Mouse (Mus musculus): ENCODE results near the gene Chrdl2. TPM values are rescaled to one million over a fixed set of nuclear protein-coding genes. Genes with fewer than 3 reads are reported as not detected.

Chrdl2 gene
- polyA plus RNA-seq, 1 experiment from 2014 or later, result 0.11 TPM

GRCm38 (mm10) chr7:99989844-99990760, 15.9 kb upstream of the Chrdl2 start:
- 0 out of 2 replicates have a peak overlapping the region, but pooled peaks have one; percentile 6 for H3K4me2 ChIP-seq
- no peak overlapping the region for H3K4me3 ChIP-seq
- 63% methylated on average over 15 of the region's 15 CpGs for WGBS
- no peak for ATAC-seq (ENCODE audit: insufficient number of reproducible peaks, low FRiP score)
- H3K9me3 ChIP-seq (replicated peaks), result no peaks in the 10 kb centered on the region
- no peak overlapping the region for H3K9ac ChIP-seq
- 0 out of 2 replicates have a peak, but pooled peaks cover 2% of the 10 kb centered on the region for H3K4me1 ChIP-seq (replicated peaks)
- no peaks in the 10 kb centered on the region for H3K36me3 ChIP-seq
- H3K27ac ChIP-seq (ENCODE audit: poor library complexity, severe bottlenecking), result no peak overlapping the region
- 0 out of 2 replicates have a peak, but pooled peaks cover 3% of the 10 kb centered on the region for H3K27me3 ChIP-seq (replicated peaks)

GRCm38 (mm10) chr7:99990990-99991707, 14.8 kb upstream of the Chrdl2 start:
- whole genome bisulfite sequencing, result 72% methylated on average over 8 of the region's 8 CpGs
- H3K36me3 ChIP-seq, result no peaks in the 10 kb centered on the region
- no peak overlapping the region for H3K9ac ChIP-seq
- no peaks in the 10 kb centered on the region for H3K9me3 ChIP-seq (replicated peaks)
- H3K4me3 ChIP-seq, result no peak overlapping the region
- H3K27me3 ChIP-seq (replicated peaks), result 0 out of 2 replicates have a peak, but pooled peaks cover 3% of the 10 kb centered on the region
- H3K27ac ChIP-seq (ENCODE audit: poor library complexity, severe bottlenecking), result no peak overlapping the region
- H3K4me2 ChIP-seq, result no peak overlapping the region
- 0 out of 2 replicates have a peak, but pooled peaks cover 2% of the 10 kb centered on the region for H3K4me1 ChIP-seq (replicated peaks)
- no peak for ATAC-seq (ENCODE audit: insufficient number of reproducible peaks, low FRiP score)

GRCm38 (mm10) chr7:99993159-99993558, 12.8 kb upstream of the Chrdl2 start:
- 81% methylated on average over 7 of the region's 7 CpGs for WGBS
- no peak for ATAC-seq (ENCODE audit: insufficient number of reproducible peaks, low FRiP score)
- H3K9ac ChIP-seq, result no peak overlapping the region
- no peak overlapping the region for H3K27ac ChIP-seq (ENCODE audit: poor library complexity, severe bottlenecking)
- no peaks in the 10 kb centered on the region for H3K27me3 ChIP-seq (replicated peaks)
- no peaks in the 10 kb centered on the region for H3K36me3 ChIP-seq
- H3K4me1 ChIP-seq (replicated peaks), result 0 out of 2 replicates have a peak, but pooled peaks cover 2% of the 10 kb centered on the region
- H3K4me2 ChIP-seq, result no peak overlapping the region
- no peak overlapping the region for H3K4me3 ChIP-seq
- H3K9me3 ChIP-seq (replicated peaks), result no peaks in the 10 kb centered on the region

GRCm38 (mm10) chr7:99995186-99995585, 10.8 kb upstream of the Chrdl2 start:
- ATAC-seq (ENCODE audit: insufficient number of reproducible peaks, low FRiP score), result no peak
- no peak overlapping the region for H3K4me2 ChIP-seq
- H3K36me3 ChIP-seq, result no peaks in the 10 kb centered on the region
- H3K27me3 ChIP-seq (replicated peaks), result no peaks in the 10 kb centered on the region
- H3K4me3 ChIP-seq, result no peak overlapping the region
- 58% methylated on average over 7 of the region's 7 CpGs for WGBS
- H3K9ac ChIP-seq, result no peak overlapping the region
- H3K9me3 ChIP-seq (replicated peaks), result no peaks in the 10 kb centered on the region
- H3K4me1 ChIP-seq (replicated peaks), result no peaks in the 10 kb centered on the region
- no peak overlapping the region for H3K27ac ChIP-seq (ENCODE audit: poor library complexity, severe bottlenecking)

GRCm38 (mm10) chr7:99998668-99999067, 7.3 kb upstream of the Chrdl2 start:
- no peak for ATAC-seq (ENCODE audit: insufficient number of reproducible peaks, low FRiP score)
- peaks cover 17% of the 10 kb centered on the region for H3K27me3 ChIP-seq (replicated peaks)

GRCm38 (mm10) chr7:100003781-100004180, 2.2 kb upstream of the Chrdl2 start:
- no peaks in the 10 kb centered on the region for H3K9me3 ChIP-seq (replicated peaks)
- H3K36me3 ChIP-seq, result no peaks in the 10 kb centered on the region
- 47% methylated on average over 9 of the region's 9 CpGs for WGBS
- H3K4me3 ChIP-seq, result no peak overlapping the region
- no peak for ATAC-seq (ENCODE audit: insufficient number of reproducible peaks, low FRiP score)
- H3K9ac ChIP-seq, result no peak overlapping the region
- peaks cover 12% of the 10 kb centered on the region for H3K4me1 ChIP-seq (replicated peaks)
- H3K27me3 ChIP-seq (replicated peaks), result peaks cover 68% of the 10 kb centered on the region
- H3K27ac ChIP-seq (ENCODE audit: poor library complexity, severe bottlenecking), result no peak overlapping the region
- no peak overlapping the region for H3K4me2 ChIP-seq

More at GRCm38 (mm10) chr7:99998668-99999067, 7.3 kb upstream of the Chrdl2 start:
- 64% methylated on average over 3 of the region's 3 CpGs for WGBS
- no peaks in the 10 kb centered on the region for H3K36me3 ChIP-seq
- H3K9ac ChIP-seq, result no peak overlapping the region
- H3K27ac ChIP-seq (ENCODE audit: poor library complexity, severe bottlenecking), result no peak overlapping the region
- H3K4me1 ChIP-seq (replicated peaks), result no peaks in the 10 kb centered on the region
- H3K4me2 ChIP-seq, result no peak overlapping the region
- no peak overlapping the region for H3K4me3 ChIP-seq
- no peaks in the 10 kb centered on the region for H3K9me3 ChIP-seq (replicated peaks)

- peak overlapping the region; percentile 97 for H3K4me2 ChIP-seq
- H3K9ac ChIP-seq, result peak overlapping the region; percentile 57; the same call in 1 of the 2 replicates
- peaks cover 12% of the 10 kb centered on the region for H3K4me1 ChIP-seq (replicated peaks)
- H3K27me3 ChIP-seq (replicated peaks), result peaks cover 77% of the 10 kb centered on the region
- no peaks in the 10 kb centered on the region for H3K9me3 ChIP-seq (replicated peaks)
- no peak overlapping the region for H3K27ac ChIP-seq (ENCODE audit: poor library complexity, severe bottlenecking)
- no peak for ATAC-seq (ENCODE audit: insufficient number of reproducible peaks, low FRiP score)
- peak overlapping the region; percentile 56 for H3K4me3 ChIP-seq
- H3K36me3 ChIP-seq, result no peaks in the 10 kb centered on the region
- 4% methylated on average over 11 of the region's 11 CpGs for WGBS
Observed at GRCm38 (mm10) chr7:100006411-100006810, 439 bp downstream of the Chrdl2 start.

GRCm38 (mm10) chr7:100008765-100009164, 2.8 kb downstream of the Chrdl2 start:
- H3K4me2 ChIP-seq, result no peak overlapping the region
- no peak overlapping the region for H3K4me3 ChIP-seq
- WGBS, result 74% methylated on average over 4 of the region's 4 CpGs
- no peak overlapping the region for H3K27ac ChIP-seq (ENCODE audit: poor library complexity, severe bottlenecking)
- ATAC-seq (ENCODE audit: insufficient number of reproducible peaks, low FRiP score), result no peak
- H3K4me1 ChIP-seq (replicated peaks), result peaks cover 15% of the 10 kb centered on the region
- no peak overlapping the region for H3K9ac ChIP-seq
- no peaks in the 10 kb centered on the region for H3K9me3 ChIP-seq (replicated peaks)
- H3K27me3 ChIP-seq (replicated peaks), result peaks cover 61% of the 10 kb centered on the region
- H3K36me3 ChIP-seq, result no peaks in the 10 kb centered on the region

GRCm38 (mm10) chr7:100009640-100010039, 3.7 kb downstream of the Chrdl2 start:
- Histone ChIP-seq H3K4me1 (replicated peaks) (peaks cover 15% of the 10 kb centered on the region), H3K9ac (no peak overlapping the region), H3K4me3 (no peak overlapping the region), H3K9me3 (replicated peaks) (no peaks in the 10 kb centered on the region), H3K27ac (ENCODE audit: poor library complexity, severe bottlenecking) (no peak overlapping the region), H3K36me3 (no peaks in the 10 kb centered on the region), H3K27me3 (replicated peaks) (peaks cover 58% of the 10 kb centered on the region), H3K4me2 (no peak overlapping the region)
- ATAC-seq (ENCODE audit: insufficient number of reproducible peaks, low FRiP score), result 0 out of 2 replicates have a peak, but pooled peaks have one; percentile 34
- 21% methylated on average over 11 of the region's 11 CpGs for WGBS

GRCm38 (mm10) chr7:100010711-100011110, 4.7 kb downstream of the Chrdl2 start:
- no peaks in the 10 kb centered on the region for H3K9me3 ChIP-seq (replicated peaks)
- no peak for ATAC-seq (ENCODE audit: insufficient number of reproducible peaks, low FRiP score)
- H3K9ac ChIP-seq, result no peak overlapping the region
- H3K4me2 ChIP-seq, result no peak overlapping the region
- peaks cover 48% of the 10 kb centered on the region for H3K27me3 ChIP-seq (replicated peaks)
- no peak overlapping the region for H3K4me3 ChIP-seq
- no peak overlapping the region for H3K27ac ChIP-seq (ENCODE audit: poor library complexity, severe bottlenecking)
- WGBS, result 62% methylated on average over 5 of the region's 5 CpGs
- no peaks in the 10 kb centered on the region for H3K36me3 ChIP-seq
- peaks cover 10% of the 10 kb centered on the region for H3K4me1 ChIP-seq (replicated peaks)

- Histone ChIP-seq H3K27ac (ENCODE audit: poor library complexity, severe bottlenecking) (no peak overlapping the region), H3K4me1 (replicated peaks) (peaks cover 3% of the 10 kb centered on the region; the same call in 1 of the 2 replicates), H3K4me2 (no peak overlapping the region), H3K9me3 (replicated peaks) (no peaks in the 10 kb centered on the region), H3K36me3 (no peaks in the 10 kb centered on the region), H3K4me3 (no peak overlapping the region), H3K27me3 (replicated peaks) (peaks cover 34% of the 10 kb centered on the region), H3K9ac (no peak overlapping the region)
- 52% methylated on average over 8 of the region's 8 CpGs for WGBS
- no peak for ATAC-seq (ENCODE audit: insufficient number of reproducible peaks, low FRiP score)
Observed at GRCm38 (mm10) chr7:100012085-100012484, 6.1 kb downstream of the Chrdl2 start.

Data from heart, embryonic 12.5 days (tissue).